ENCODE assay signal across 10 mouse cellular contexts in genomic region chr4:152446178-152446577, GRCm38 (mm10). TPM values are rescaled to one million over a fixed set of nuclear protein-coding genes. Genes with fewer than 3 reads are reported as not detected.
DNase-seq lines count a peak whose midpoint lies in the region; ATAC-seq lines count a peak whose summit lies in the region.
"Had no signal": no experiment of that assay in that cellular context is flagged by ENCODE, and none has a peak within 500 bp of the region (broad histone marks: within the 10 kb centered on the region; RNA-seq: fewer than 3 reads in every experiment).

No protein-coding gene starts in this region.

- peak overlapping the region; percentile 18; the same call in 1 of the 2 replicates for H3K27ac ChIP-seq in liver, embryonic 16.5 days (ENCODE audit: low read length)
- H3K27ac ChIP-seq: hindbrain, embryonic 10.5 days; limb, embryonic 12.5 days had no signal

- no peaks in the 10 kb centered on the region for H3K36me3 ChIP-seq in liver, embryonic 16.5 days (ENCODE audit: control insufficient read depth, insufficient read depth)
- H3K36me3 ChIP-seq: hindbrain, embryonic 10.5 days; limb, embryonic 12.5 days had no signal

- H3K4me1 ChIP-seq in liver, embryonic 16.5 days (ENCODE audit: control insufficient read depth, low read depth, low read length), result no peaks in the 10 kb centered on the region
- H3K4me1 ChIP-seq: limb, embryonic 12.5 days had no signal

- H3K27me3 ChIP-seq in liver, embryonic 16.5 days (ENCODE audit: control insufficient read depth, insufficient read depth, low read depth, low read length), result no peaks in the 10 kb centered on the region

- peak overlapping the region; percentile 45 for H3K4me2 ChIP-seq in liver, embryonic 16.5 days (ENCODE audit: low read depth, low read length)
- H3K4me2 ChIP-seq: limb, embryonic 12.5 days had no signal

- no peak overlapping the region; the same call in 1 of the 2 replicates for H3K4me3 ChIP-seq in liver, embryonic 16.5 days (ENCODE audit: low read depth, low read length)
- H3K4me3 ChIP-seq: hindbrain, embryonic 10.5 days; limb, embryonic 12.5 days had no signal

- DNase-seq in adrenal gland, postnatal 14 days, result peak; percentile 15
- no peak for DNase-seq in adrenal gland, adult 2 months
- DNase-seq in spleen, postnatal 14 days (ENCODE audit: low spot score in 2 of 2), result peak; percentile 26 to 38
- DNase-seq in layer of hippocampus, adult 9-10 months (ENCODE audit: low spot score), result no peak
- DNase-seq in cerebellum, adult 18-20 months, result no peak
- no peak for DNase-seq in yolk sac, embryonic 10.5 days (ENCODE audit: low spot score)

- peak; percentile 82 for ATAC-seq in activated CD4-positive, CD25-positive, alpha-beta regulatory T cell, adult 4 months
- 0 out of 2 replicates have a peak, but pooled peaks have one; percentile 28 for ATAC-seq in liver, embryonic 16.5 days (ENCODE audit: low read depth)

- WGBS in liver, embryonic 16.5 days (ENCODE audit: insufficient replicate concordance), result 38% methylated on average over 10 of the region's 10 CpGs

- no peak overlapping the region for H3K9ac ChIP-seq in liver, embryonic 16.5 days (ENCODE audit: low read depth, low read length)
- H3K9ac ChIP-seq: limb, embryonic 12.5 days had no signal

- H3K9me3 ChIP-seq in liver, embryonic 16.5 days (replicated peaks; ENCODE audit: control insufficient read depth, low read length), result no peaks in the 10 kb centered on the region
- H3K9me3 ChIP-seq: hindbrain, embryonic 10.5 days; limb, embryonic 12.5 days had no signal

RNA-seq across cellular contexts. Expression of gene Nphp4, which starts 30.3 kb away (rescaled TPM):
- 3.3 and 3.9 TPM in 2 replicates for total RNA-seq in adrenal gland, postnatal 14 days (2021)
- total RNA-seq in adrenal gland, adult 2 months (2021), result 1 to 10 TPM; 3.8 to 5.0 TPM
- 3.4 and 4.7 TPM in 2 replicates for polyA plus RNA-seq in adrenal gland, adult 2 months (2012; rRNA removed)
- under 1 TPM; 0.17 to 0.20 TPM for polyA plus RNA-seq in activated CD4-positive, CD25-positive, alpha-beta regulatory T cell, adult 4 months (2017; shearing (Covaris generic))
- polyA plus RNA-seq in liver, embryonic 16.5 days (2015; fragmentation: Nextera tagmentation; extraction: Ambion mirVana), result 0.15 and 0.18 TPM in 2 replicates

RNA-seq across cellular contexts. Expression of gene Kcnab2, which starts 31.5 kb away (rescaled TPM):
- 6.2 and 15.7 TPM in 2 replicates for total RNA-seq in adrenal gland, postnatal 14 days (2021)
- 1 to 10 TPM; 5.9 to 7.9 TPM for total RNA-seq in adrenal gland, adult 2 months (2021)
- 3.2 and 3.6 TPM in 2 replicates for polyA plus RNA-seq in adrenal gland, adult 2 months (2012; rRNA removed)
- polyA plus RNA-seq in activated CD4-positive, CD25-positive, alpha-beta regulatory T cell, adult 4 months (2017; shearing (Covaris generic)), result 100 to 1,000 TPM in 1 of 2 experiments, 10 to 100 TPM in 1; 91.1 to 112 TPM
- polyA plus RNA-seq in liver, embryonic 16.5 days (2015; fragmentation: Nextera tagmentation; extraction: Ambion mirVana), result 7.8 and 8.5 TPM in 2 replicates

Comparison
In these comparisons a context has a peak if more than half of its experiments do, and no peak if none do; other contexts are left out.
1. DNase-seq: peak in adrenal gland, postnatal 14 days (single experiment) and spleen, postnatal 14 days (2 of 2); none in adrenal gland, adult 2 months (single experiment), layer of hippocampus, adult 9-10 months (single experiment), cerebellum, adult 18-20 months (0 of 2) and yolk sac, embryonic 10.5 days (single experiment).